Mouse (Mus musculus): ENCODE data around the gene Olfr342. TPM values are rescaled to one million over a fixed set of nuclear protein-coding genes. Genes with fewer than 3 reads are reported as not detected.

Gene Olfr342
- polyA plus RNA-seq (2012; rRNA removed) (not detected in 2 replicates), polyA plus RNA-seq (2014; fragmentation: Nextera tagmentation; extraction: Ambion mirVana) (not detected in 2 replicates)

GRCm38 (mm10) chr2:36524698-36525097 is at the start of gene Olfr342:
Gene Olfr342, plus strand, starts transcription at chr2:36524998.
- Histone ChIP-seq H3K4me2 (replicated peaks; ENCODE audit: low read depth, low read length, severe bottlenecking) (no peak within 1 kb of the TSS), H3K4me1 (ENCODE audit: control insufficient read depth, insufficient read depth, low read length) (no peaks in the 10 kb centered on the region), H3K27ac (replicated peaks; ENCODE audit: low read depth, low read length) (no peak within 1 kb of the TSS), H3K9me3 (ENCODE audit: control insufficient read depth, low read length) (peaks cover 12% of the 10 kb centered on the region; the same call in 1 of the 2 replicates), H3K27me3 (ENCODE audit: control insufficient read depth, insufficient read depth, low read length) (no peaks in the 10 kb centered on the region), H3K9ac (ENCODE audit: low read depth, low read length, severe bottlenecking) (no peak within 1 kb of the TSS), H3K36me3 (ENCODE audit: control insufficient read depth, insufficient read depth, low read length) (no peaks in the 10 kb centered on the region), H3K4me3 (replicated peaks; ENCODE audit: low read length) (no peak within 1 kb of the TSS)
- WGBS, result 67% methylated on average over 3 of the region's 3 CpGs
- ATAC-seq (ENCODE audit: low FRiP score, low read depth) (no peak), DNase-seq (ENCODE audit: low spot score) (no peak)
- no peak for TF ChIP-seq POLR2A (IDR thresholded peaks at IDR 0.05; ENCODE audit: borderline replicate concordance, extremely low read depth, insufficient read depth, insufficient read length)

- Histone ChIP-seq H3K4me3 (replicated peaks; ENCODE audit: low read length) (no peak within 1 kb of the TSS), H3K27me3 (ENCODE audit: control insufficient read depth, insufficient read depth, low read length) (no peaks in the 10 kb centered on the region), H3K4me2 (replicated peaks; ENCODE audit: low read depth, low read length, severe bottlenecking) (no peak within 1 kb of the TSS), H3K27ac (replicated peaks; ENCODE audit: low read depth, low read length) (no peak within 1 kb of the TSS), H3K36me3 (ENCODE audit: control insufficient read depth, insufficient read depth, low read length) (no peaks in the 10 kb centered on the region), H3K4me1 (ENCODE audit: control insufficient read depth, insufficient read depth, low read length) (no peaks in the 10 kb centered on the region), H3K9me3 (ENCODE audit: control insufficient read depth, low read length) (no peaks in the 10 kb centered on the region), H3K9ac (ENCODE audit: low read depth, low read length, severe bottlenecking) (no peak within 1 kb of the TSS)
- DNase-seq (ENCODE audit: low spot score), result no peak
- no peak for ATAC-seq (ENCODE audit: low FRiP score, low read depth)
- no peak for TF ChIP-seq POLR2A (IDR thresholded peaks at IDR 0.05; ENCODE audit: borderline replicate concordance, extremely low read depth, insufficient read depth, insufficient read length)
Observed at GRCm38 (mm10) chr2:36482368-36482767, 42.4 kb upstream of the Olfr342 start, which contains the start of gene Olfr341. Gene Olfr341, minus strand, starts transcription at chr2:36482468.

- DNase-seq (ENCODE audit: low spot score), result no peak
- TF ChIP-seq POLR2A (IDR thresholded peaks at IDR 0.05; ENCODE audit: borderline replicate concordance, extremely low read depth, insufficient read depth, insufficient read length), result no peak
- no peaks in the 10 kb centered on the region for H3K27me3 ChIP-seq (ENCODE audit: control insufficient read depth, insufficient read depth, low read length)
- no peak overlapping the region for H3K4me2 ChIP-seq (replicated peaks; ENCODE audit: low read depth, low read length, severe bottlenecking)
- no peak overlapping the region for H3K27ac ChIP-seq (replicated peaks; ENCODE audit: low read depth, low read length)
- H3K9ac ChIP-seq (ENCODE audit: low read depth, low read length, severe bottlenecking), result no peak overlapping the region
- no peaks in the 10 kb centered on the region for H3K36me3 ChIP-seq (ENCODE audit: control insufficient read depth, insufficient read depth, low read length)
- H3K9me3 ChIP-seq (ENCODE audit: control insufficient read depth, low read length), result no peaks in the 10 kb centered on the region; the same call in 1 of the 2 replicates
- H3K4me1 ChIP-seq (ENCODE audit: control insufficient read depth, insufficient read depth, low read length), result no peaks in the 10 kb centered on the region
- ATAC-seq (ENCODE audit: low FRiP score, low read depth), result no peak
- H3K4me3 ChIP-seq (replicated peaks; ENCODE audit: low read length), result no peak overlapping the region
Observed at GRCm38 (mm10) chr2:36565156-36565555, 40.4 kb downstream of the Olfr342 start.

- no peaks in the 10 kb centered on the region for H3K27me3 ChIP-seq (ENCODE audit: control insufficient read depth, insufficient read depth, low read length)
- no peaks in the 10 kb centered on the region; the same call in 1 of the 2 replicates for H3K9me3 ChIP-seq (ENCODE audit: control insufficient read depth, low read length)
- H3K4me3 ChIP-seq (replicated peaks; ENCODE audit: low read length), result no peak within 1 kb of the TSS
- H3K4me1 ChIP-seq (ENCODE audit: control insufficient read depth, insufficient read depth, low read length), result no peaks in the 10 kb centered on the region
- DNase-seq (ENCODE audit: low spot score) (no peak), ATAC-seq (ENCODE audit: low FRiP score, low read depth) (no peak)
- H3K36me3 ChIP-seq (ENCODE audit: control insufficient read depth, insufficient read depth, low read length), result no peaks in the 10 kb centered on the region
- H3K9ac ChIP-seq (ENCODE audit: low read depth, low read length, severe bottlenecking), result no peak within 1 kb of the TSS
- no peak for TF ChIP-seq POLR2A (IDR thresholded peaks at IDR 0.05; ENCODE audit: borderline replicate concordance, extremely low read depth, insufficient read depth, insufficient read length)
- 89% methylated on average over 1 of the region's 1 CpGs for WGBS
- no peak within 1 kb of the TSS for H3K27ac ChIP-seq (replicated peaks; ENCODE audit: low read depth, low read length)
- H3K4me2 ChIP-seq (replicated peaks; ENCODE audit: low read depth, low read length, severe bottlenecking), result no peak within 1 kb of the TSS
Observed at GRCm38 (mm10) chr2:36566362-36566761, 41.6 kb downstream of the Olfr342 start, which contains the start of gene Olfr344. Gene Olfr344, plus strand, starts transcription at chr2:36566662.

- no peak for TF ChIP-seq POLR2A (IDR thresholded peaks at IDR 0.05; ENCODE audit: borderline replicate concordance, extremely low read depth, insufficient read depth, insufficient read length)
- Histone ChIP-seq H3K9ac (ENCODE audit: low read depth, low read length, severe bottlenecking) (no peak overlapping the region), H3K27me3 (ENCODE audit: control insufficient read depth, insufficient read depth, low read length) (no peaks in the 10 kb centered on the region), H3K36me3 (ENCODE audit: control insufficient read depth, insufficient read depth, low read length) (no peaks in the 10 kb centered on the region), H3K4me1 (ENCODE audit: control insufficient read depth, insufficient read depth, low read length) (no peaks in the 10 kb centered on the region), H3K9me3 (ENCODE audit: control insufficient read depth, low read length) (no peaks in the 10 kb centered on the region; the same call in 1 of the 2 replicates), H3K4me2 (replicated peaks; ENCODE audit: low read depth, low read length, severe bottlenecking) (no peak overlapping the region), H3K27ac (replicated peaks; ENCODE audit: low read depth, low read length) (no peak overlapping the region), H3K4me3 (replicated peaks; ENCODE audit: low read length) (no peak overlapping the region)
- ATAC-seq (ENCODE audit: low FRiP score, low read depth), result no peak
- DNase-seq (ENCODE audit: low spot score), result no peak
Observed at GRCm38 (mm10) chr2:36567022-36567421, 42.2 kb downstream of the Olfr342 start.

- H3K4me1 ChIP-seq (ENCODE audit: control insufficient read depth, insufficient read depth, low read length), result no peaks in the 10 kb centered on the region
- H3K4me3 ChIP-seq (replicated peaks; ENCODE audit: low read length), result no peak overlapping the region
- H3K9ac ChIP-seq (ENCODE audit: low read depth, low read length, severe bottlenecking), result no peak overlapping the region
- DNase-seq (ENCODE audit: low spot score) (no peak), ATAC-seq (ENCODE audit: low FRiP score, low read depth) (no peak)
- no peak for TF ChIP-seq POLR2A (IDR thresholded peaks at IDR 0.05; ENCODE audit: borderline replicate concordance, extremely low read depth, insufficient read depth, insufficient read length)
- no peaks in the 10 kb centered on the region for H3K27me3 ChIP-seq (ENCODE audit: control insufficient read depth, insufficient read depth, low read length)
- H3K36me3 ChIP-seq (ENCODE audit: control insufficient read depth, insufficient read depth, low read length), result no peaks in the 10 kb centered on the region
- H3K4me2 ChIP-seq (replicated peaks; ENCODE audit: low read depth, low read length, severe bottlenecking), result no peak overlapping the region
- H3K27ac ChIP-seq (replicated peaks; ENCODE audit: low read depth, low read length), result no peak overlapping the region
- 98% methylated on average over 3 of the region's 3 CpGs for WGBS
- no peaks in the 10 kb centered on the region; the same call in 1 of the 2 replicates for H3K9me3 ChIP-seq (ENCODE audit: control insufficient read depth, low read length)
Observed at GRCm38 (mm10) chr2:36567845-36568244, 43.0 kb downstream of the Olfr342 start.

Other genes starting within 250 kb of the Olfr342 start
- gene Olfr338, start 151.5 kb upstream of the Olfr342 start, polyA plus RNA-seq (2012; rRNA removed), result not detected in 2 replicates
- gene Olfr338, start 151.5 kb upstream of the Olfr342 start, polyA plus RNA-seq (2014; fragmentation: Nextera tagmentation; extraction: Ambion mirVana), result not detected in 2 replicates
- not detected in 2 replicates for gene Olfr339, start 106.1 kb upstream of the Olfr342 start, polyA plus RNA-seq (2012; rRNA removed)
- not detected in 2 replicates for gene Olfr339, start 106.1 kb upstream of the Olfr342 start, polyA plus RNA-seq (2014; fragmentation: Nextera tagmentation; extraction: Ambion mirVana)
- gene Olfr340, start 72.4 kb upstream of the Olfr342 start, polyA plus RNA-seq (2012; rRNA removed), result not detected in 2 replicates
- not detected in 2 replicates for gene Olfr340, start 72.4 kb upstream of the Olfr342 start, polyA plus RNA-seq (2014; fragmentation: Nextera tagmentation; extraction: Ambion mirVana)
- gene Olfr341, start 42.5 kb upstream of the Olfr342 start, polyA plus RNA-seq (2012; rRNA removed), result not detected in 2 replicates
- gene Olfr341, start 42.5 kb upstream of the Olfr342 start, polyA plus RNA-seq (2014; fragmentation: Nextera tagmentation; extraction: Ambion mirVana), result not detected in 2 replicates
- not detected in 2 replicates for gene Olfr344, start 41.7 kb downstream of the Olfr342 start, polyA plus RNA-seq (2012; rRNA removed)
- gene Olfr344, start 41.7 kb downstream of the Olfr342 start, polyA plus RNA-seq (2014; fragmentation: Nextera tagmentation; extraction: Ambion mirVana), result not detected in 2 replicates
- not detected in 2 replicates for gene Olfr345, start 115.0 kb downstream of the Olfr342 start, polyA plus RNA-seq (2012; rRNA removed)
- not detected in 2 replicates for gene Olfr345, start 115.0 kb downstream of the Olfr342 start, polyA plus RNA-seq (2014; fragmentation: Nextera tagmentation; extraction: Ambion mirVana)
- gene Olfr346, start 160.8 kb downstream of the Olfr342 start, polyA plus RNA-seq (2012; rRNA removed), result not detected in 2 replicates
- not detected in 2 replicates for gene Olfr346, start 160.8 kb downstream of the Olfr342 start, polyA plus RNA-seq (2014; fragmentation: Nextera tagmentation; extraction: Ambion mirVana)
- gene Olfr347, start 206.9 kb downstream of the Olfr342 start, polyA plus RNA-seq (2012; rRNA removed), result not detected in 2 replicates
- not detected in 2 replicates for gene Olfr347, start 206.9 kb downstream of the Olfr342 start, polyA plus RNA-seq (2014; fragmentation: Nextera tagmentation; extraction: Ambion mirVana)